Mouse (Mus musculus) hindbrain, embryonic 16.5 days (tissue): ENCODE measurements at regions not wholly inside any gene's neighbourhood (a gene's known extent, or its start where the extent isn't known, plus 50 kb on each side); places are given as distances from the start of the nearest gene placed in this dataset.

Experiments used
- ATAC-seq: fragments of 200-750 bp; cut with Nextera tagmentation; 2 replicates; pipeline ENCODE4 v1.8.0; 2017; ENCODE audit warnings: moderate TSS enrichment, moderate library complexity
- H3K27ac ChIP-seq: fragments of 300-500 bp; sonication (generic); 2 replicates; pipeline ENCODE4 v1.5.1; 2014; ENCODE audit warnings: low read depth, mild to moderate bottlenecking, control low read depth, low read length, moderate library complexity
- H3K27me3 ChIP-seq: fragments of 300-500 bp; sonication (generic); replicated peaks from 2 replicates; pipeline ENCODE4 v1.6.1; 2014; ENCODE audit warnings: low read length; ENCODE audit not compliant: control insufficient read depth, insufficient read depth
- H3K36me3 ChIP-seq: fragments of 300-500 bp; sonication (generic); 2 replicates; pipeline ENCODE4 v1.6.1; 2014; ENCODE audit warnings: mild to moderate bottlenecking, low read length, moderate library complexity, mixed read lengths; ENCODE audit not compliant: control insufficient read depth, insufficient read depth
- H3K4me1 ChIP-seq: fragments of 300-500 bp; sonication (generic); 2 replicates; pipeline ENCODE4 v1.6.1; 2014; ENCODE audit warnings: low read depth, low read length; ENCODE audit not compliant: control insufficient read depth, insufficient read depth
- H3K4me2 ChIP-seq: fragments of 300-500 bp; sonication (generic); 2 replicates; pipeline ENCODE4 v1.6.1; 2014; ENCODE audit warnings: mild to moderate bottlenecking, low read length, control low read depth, moderate library complexity
- H3K4me3 ChIP-seq: fragments of 300-500 bp; sonication (generic); 2 replicates; pipeline ENCODE4 v1.5.1; 2014; ENCODE audit warnings: mild to moderate bottlenecking, low read length, control low read depth, moderate library complexity
- H3K9ac ChIP-seq: fragments of 300-500 bp; sonication (generic); 2 replicates; pipeline ENCODE4 v1.6.1; 2014; ENCODE audit warnings: low read depth, mild to moderate bottlenecking, control low read depth, low read length, moderate library complexity
- H3K9me3 ChIP-seq: fragments of 300-500 bp; sonication (generic); 2 replicates; pipeline ENCODE4 v1.6.1; 2014; ENCODE audit warnings: mild to moderate bottlenecking, low read length, moderate library complexity; ENCODE audit not compliant: control insufficient read depth
- WGBS: fragments of 180-500 bp; shearing (Covaris S2); extraction: QIAGEN DNeasy Blood & Tissue Kit; methylation state at CpG from one replicate; pipeline ENCODE4 v1.1.7; 2014; 5-methylcytosine and 5-hydroxymethylcytosine counted together

DNA sequence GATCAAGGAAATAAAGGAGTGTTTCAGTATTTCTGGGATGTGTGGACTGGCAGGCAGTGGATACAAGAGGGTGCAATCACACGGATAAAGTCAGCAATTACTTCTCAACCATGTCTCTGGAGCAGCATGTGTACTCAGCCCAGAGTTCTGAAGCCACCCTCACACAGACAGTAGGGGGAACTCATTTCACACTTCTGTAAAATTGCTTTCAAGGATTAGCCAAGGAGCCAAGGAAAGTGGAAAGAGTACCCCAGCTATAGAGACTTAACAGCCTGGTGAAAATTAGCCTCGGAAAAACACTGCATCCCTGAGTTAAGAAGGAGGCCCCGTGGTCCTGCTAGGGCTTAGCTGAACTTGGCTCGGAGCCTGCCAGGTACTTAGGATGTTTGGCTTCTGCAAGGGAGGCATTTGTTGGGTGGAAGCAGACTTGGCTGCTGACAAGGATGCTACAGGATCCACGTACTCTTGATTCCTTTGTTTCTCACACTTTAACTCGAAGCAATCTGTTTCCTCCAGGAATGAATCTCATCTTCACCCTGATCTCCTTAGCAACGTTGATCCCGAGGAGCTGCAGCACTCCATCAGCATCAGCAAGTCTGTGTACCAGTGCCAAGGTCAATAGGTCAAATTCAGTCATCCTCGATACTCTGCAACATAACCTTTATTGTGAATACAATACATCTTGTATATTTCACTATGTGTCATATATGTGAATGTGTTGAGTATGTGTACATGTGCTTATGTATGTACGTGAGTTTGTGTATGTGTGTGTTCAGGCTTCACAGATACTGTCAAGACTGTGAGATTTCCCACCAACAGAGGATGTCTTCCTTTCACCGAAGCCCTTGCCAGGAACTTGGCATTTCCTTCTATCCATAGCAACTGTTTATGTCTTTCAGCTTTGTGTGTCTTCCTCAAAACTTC is 326.8 kb downstream of the 1700129C05Rik start:
- H3K4me3 ChIP-seq = no peak overlapping the region
- H3K9ac ChIP-seq = no peak overlapping the region
- H3K4me1 ChIP-seq = 0 out of 2 replicates have a peak, but pooled peaks cover 2% of the 10 kb centered on the region
- no peak overlapping the region; the same call in 1 of the 2 replicates for H3K27ac ChIP-seq
- WGBS = 61% methylated on average over 11 of the region's 11 CpGs
- no peak overlapping the region for H3K4me2 ChIP-seq
- ATAC-seq = 0 out of 2 replicates have a peak, but pooled peaks have one; percentile 14
- H3K27me3 ChIP-seq = no peaks in the 10 kb centered on the region
- H3K36me3 ChIP-seq = no peaks in the 10 kb centered on the region
- H3K9me3 ChIP-seq = no peaks in the 10 kb centered on the region

DNA sequence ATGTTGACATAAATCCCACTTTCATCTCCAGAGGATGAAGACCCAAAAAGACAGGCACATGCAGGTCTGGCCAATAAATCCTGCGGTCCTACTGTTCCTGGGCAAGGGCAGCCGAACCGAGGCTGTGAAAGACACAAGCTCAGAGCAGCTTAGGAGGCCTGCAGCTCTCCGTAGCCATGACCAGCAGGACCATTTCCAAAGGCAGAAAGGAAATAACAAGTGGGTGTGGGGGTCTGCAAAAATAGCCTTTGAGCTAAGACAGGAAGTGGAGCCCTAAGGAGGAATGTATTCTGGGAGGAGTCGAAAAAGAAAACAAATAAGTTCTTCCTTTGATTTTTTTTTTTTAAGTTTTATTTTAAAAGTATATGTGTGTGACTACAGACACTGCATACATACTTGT is 330.1 kb downstream of the 1700129C05Rik start:
- Histone ChIP-seq H3K4me1 (0 out of 2 replicates have a peak, but pooled peaks cover 2% of the 10 kb centered on the region), H3K27ac (no peak overlapping the region), H3K9ac (no peak overlapping the region), H3K9me3 (no peaks in the 10 kb centered on the region), H3K36me3 (no peaks in the 10 kb centered on the region), H3K4me3 (no peak overlapping the region), H3K4me2 (no peak overlapping the region), H3K27me3 (no peaks in the 10 kb centered on the region)
- WGBS = 77% methylated on average over 5 of the region's 5 CpGs
- no peak for ATAC-seq

DNA sequence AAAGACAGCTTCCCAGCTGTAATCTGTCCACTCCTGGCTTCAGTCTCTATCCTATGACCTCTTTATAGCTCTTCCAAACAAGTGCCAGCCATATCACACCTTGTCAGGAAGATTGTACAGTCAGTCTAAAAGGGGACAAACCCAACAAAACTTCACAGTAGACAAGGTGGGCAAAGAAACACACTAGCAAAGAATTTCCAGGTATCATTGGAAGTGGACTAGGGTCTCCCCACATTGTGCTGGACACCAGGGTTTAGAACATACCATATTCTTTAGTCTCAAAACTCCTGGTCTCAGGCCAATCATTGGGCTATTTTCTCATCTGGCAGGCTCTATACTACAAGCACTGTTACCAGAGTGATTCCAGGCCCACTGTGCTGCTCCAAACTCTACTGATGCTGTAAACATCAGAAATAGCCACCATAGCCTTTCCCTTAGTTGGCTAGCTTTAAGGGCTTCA is 341.3 kb downstream of the 1700129C05Rik start:
- Histone ChIP-seq H3K27me3 (no peaks in the 10 kb centered on the region), H3K27ac (no peak overlapping the region), H3K4me1 (no peaks in the 10 kb centered on the region), H3K9me3 (no peaks in the 10 kb centered on the region), H3K4me3 (no peak overlapping the region), H3K9ac (no peak overlapping the region), H3K4me2 (no peak overlapping the region), H3K36me3 (no peaks in the 10 kb centered on the region)
- ATAC-seq = no peak

DNA sequence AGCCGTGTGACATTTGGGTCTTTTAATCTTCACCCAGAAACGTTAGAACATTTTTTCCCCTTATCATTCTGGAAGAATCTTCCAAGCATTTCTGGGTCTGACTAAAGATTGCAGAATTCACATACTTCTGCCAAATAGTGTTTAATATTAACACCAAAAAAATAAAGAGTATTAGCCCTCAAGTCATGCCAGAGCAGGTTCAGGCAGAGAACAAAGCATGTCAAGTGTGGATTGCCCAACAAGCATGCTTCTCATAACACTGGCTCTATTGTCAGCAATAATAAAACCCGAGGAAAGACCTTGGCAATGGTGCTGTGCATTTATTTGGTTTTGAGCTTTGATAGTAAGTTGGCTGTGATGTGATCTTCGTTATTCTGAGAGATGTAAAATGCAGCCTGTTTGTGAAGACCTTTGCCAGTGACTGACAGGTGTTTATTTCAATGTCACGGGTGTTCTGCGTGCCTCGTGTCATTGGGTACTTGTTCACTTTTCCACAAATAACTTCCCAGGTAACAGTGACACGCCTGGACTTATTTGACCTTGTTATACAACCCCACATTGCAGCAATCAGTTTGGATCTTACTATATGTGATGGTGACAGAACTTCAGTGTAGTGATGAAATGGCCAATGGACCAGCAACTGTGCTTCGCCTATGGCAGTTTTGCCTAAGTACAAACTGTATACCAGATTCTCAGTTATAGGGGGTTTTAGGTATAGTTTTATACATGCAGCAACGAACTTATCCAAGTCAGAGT is 354.3 kb downstream of the 1700129C05Rik start:
- no peaks in the 10 kb centered on the region for H3K9me3 ChIP-seq
- no peaks in the 10 kb centered on the region for H3K4me1 ChIP-seq
- no peaks in the 10 kb centered on the region for H3K36me3 ChIP-seq
- H3K27me3 ChIP-seq = no peaks in the 10 kb centered on the region
- 83% methylated on average over 10 of the region's 10 CpGs for WGBS
- H3K9ac ChIP-seq = no peak overlapping the region
- no peak overlapping the region for H3K27ac ChIP-seq
- no peak overlapping the region for H3K4me2 ChIP-seq
- no peak for ATAC-seq
- H3K4me3 ChIP-seq = no peak overlapping the region

DNA sequence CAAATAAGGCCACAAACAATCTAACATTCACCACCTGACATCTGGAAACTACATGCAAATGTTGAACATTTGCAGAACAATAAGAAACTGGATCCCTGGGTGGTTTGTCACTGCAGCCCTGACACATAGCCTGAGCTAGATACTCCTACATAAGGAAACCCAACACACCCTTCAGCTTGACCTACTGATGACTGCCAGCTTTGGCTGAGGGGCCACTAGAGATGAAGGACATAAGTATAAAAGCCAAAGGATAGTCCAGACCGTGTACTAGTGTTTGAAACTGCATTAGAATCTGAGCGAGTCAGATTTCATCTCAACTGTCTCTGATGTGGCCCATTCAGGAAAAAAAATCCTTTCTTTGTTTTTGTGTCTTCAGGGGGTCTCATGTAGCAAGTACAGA is 355.1 kb downstream of the 1700129C05Rik start:
- H3K9me3 ChIP-seq = no peaks in the 10 kb centered on the region
- no peak overlapping the region for H3K4me2 ChIP-seq
- H3K4me1 ChIP-seq = no peaks in the 10 kb centered on the region
- 60% methylated on average over 2 of the region's 2 CpGs for WGBS
- no peak overlapping the region for H3K27ac ChIP-seq
- ATAC-seq = no peak
- H3K36me3 ChIP-seq = no peaks in the 10 kb centered on the region
- H3K4me3 ChIP-seq = no peak overlapping the region
- H3K27me3 ChIP-seq = no peaks in the 10 kb centered on the region
- H3K9ac ChIP-seq = no peak overlapping the region

DNA sequence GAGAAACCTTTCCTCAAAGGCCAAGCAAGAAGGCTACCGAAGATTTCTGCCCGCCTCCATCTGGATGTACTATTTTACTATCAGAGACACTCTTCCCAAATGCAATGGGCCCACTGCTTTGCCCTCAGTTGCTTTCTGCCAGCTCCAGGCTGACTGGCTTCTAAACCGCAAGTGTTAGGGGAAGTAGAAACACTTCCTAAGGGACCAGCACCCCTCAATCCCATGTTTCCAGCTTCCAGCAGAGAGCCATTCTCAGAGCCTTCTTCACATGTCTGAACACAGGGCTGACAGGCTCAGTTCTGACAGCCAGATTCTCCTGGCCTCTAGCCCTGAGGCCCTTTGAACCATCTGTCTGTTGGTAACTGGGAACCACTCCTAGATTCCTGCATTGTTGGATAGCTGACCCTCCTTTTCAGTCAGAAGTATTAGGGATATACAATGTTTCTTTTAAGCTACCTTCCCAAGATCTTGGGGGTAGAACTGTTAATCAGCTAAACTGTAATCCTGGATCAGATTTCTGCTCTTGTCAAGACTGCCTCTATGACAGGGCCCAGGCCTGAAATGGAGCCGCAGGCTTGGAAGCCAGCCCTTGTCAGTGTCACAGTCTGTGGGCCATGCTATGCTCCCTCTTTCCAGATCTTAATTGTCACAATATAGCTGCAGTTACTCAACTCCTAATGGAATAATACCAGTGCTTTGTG is 355.8 kb downstream of the 1700129C05Rik start:
- Histone ChIP-seq H3K9me3 (no peaks in the 10 kb centered on the region), H3K27me3 (no peaks in the 10 kb centered on the region), H3K27ac (no peak overlapping the region), H3K4me2 (no peak overlapping the region), H3K4me3 (no peak overlapping the region), H3K9ac (no peak overlapping the region), H3K36me3 (no peaks in the 10 kb centered on the region), H3K4me1 (no peaks in the 10 kb centered on the region)
- ATAC-seq = peak; percentile 70; the same call in 1 of the 2 replicates
- WGBS = 91% methylated on average over 4 of the region's 4 CpGs

DNA sequence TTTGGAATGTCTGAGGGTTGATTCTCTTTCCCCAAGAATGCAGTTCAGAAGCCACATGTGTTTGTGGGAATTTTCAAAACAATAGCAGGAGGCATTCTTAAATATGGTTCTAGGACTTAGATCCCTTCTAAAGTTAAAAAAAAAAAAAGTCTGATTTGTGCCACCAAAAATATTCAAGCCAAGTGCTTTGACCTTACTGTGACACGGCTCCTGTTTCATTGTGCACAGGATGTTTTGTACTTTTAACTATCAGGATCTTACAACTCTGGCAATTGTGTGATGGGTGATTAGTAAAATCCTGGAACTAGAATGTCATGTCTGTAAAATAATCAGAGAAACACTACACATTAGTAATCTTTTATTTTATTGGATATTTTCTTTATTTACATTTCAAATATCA is 359.5 kb downstream of the 1700129C05Rik start:
- H3K9me3 ChIP-seq = no peaks in the 10 kb centered on the region
- no peaks in the 10 kb centered on the region for H3K36me3 ChIP-seq
- no peak overlapping the region for H3K27ac ChIP-seq
- no peaks in the 10 kb centered on the region for H3K4me1 ChIP-seq
- no peak overlapping the region for H3K9ac ChIP-seq
- H3K4me2 ChIP-seq = no peak overlapping the region
- WGBS = 56% methylated on average over 1 of the region's 1 CpGs
- ATAC-seq = no peak
- no peaks in the 10 kb centered on the region for H3K27me3 ChIP-seq
- H3K4me3 ChIP-seq = no peak overlapping the region

DNA sequence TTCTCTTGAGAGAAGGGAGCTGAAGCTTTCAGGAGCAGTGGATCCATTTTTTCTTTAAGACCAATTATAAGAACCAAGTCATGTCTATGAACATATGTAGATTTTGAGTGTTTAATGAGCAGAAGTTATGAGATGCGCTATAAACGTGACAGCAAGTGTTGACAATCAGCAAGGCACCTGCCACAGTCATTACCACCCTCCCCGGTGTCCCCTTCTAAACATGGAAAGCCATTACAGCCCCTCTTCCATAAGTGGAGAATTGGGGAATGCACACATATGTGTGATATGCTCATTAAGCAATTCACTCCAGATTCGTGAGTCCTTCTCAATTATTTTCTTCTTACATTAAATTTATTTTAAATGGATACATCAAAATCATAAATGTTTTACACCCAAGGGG is 362.4 kb downstream of the 1700129C05Rik start:
- H3K4me3 ChIP-seq = no peak overlapping the region
- H3K27ac ChIP-seq = no peak overlapping the region
- no peak for ATAC-seq
- no peaks in the 10 kb centered on the region for H3K36me3 ChIP-seq
- H3K4me2 ChIP-seq = no peak overlapping the region
- no peaks in the 10 kb centered on the region for H3K27me3 ChIP-seq
- H3K4me1 ChIP-seq = no peaks in the 10 kb centered on the region
- WGBS = 64% methylated on average over 4 of the region's 4 CpGs
- H3K9me3 ChIP-seq = no peaks in the 10 kb centered on the region
- H3K9ac ChIP-seq = no peak overlapping the region

DNA sequence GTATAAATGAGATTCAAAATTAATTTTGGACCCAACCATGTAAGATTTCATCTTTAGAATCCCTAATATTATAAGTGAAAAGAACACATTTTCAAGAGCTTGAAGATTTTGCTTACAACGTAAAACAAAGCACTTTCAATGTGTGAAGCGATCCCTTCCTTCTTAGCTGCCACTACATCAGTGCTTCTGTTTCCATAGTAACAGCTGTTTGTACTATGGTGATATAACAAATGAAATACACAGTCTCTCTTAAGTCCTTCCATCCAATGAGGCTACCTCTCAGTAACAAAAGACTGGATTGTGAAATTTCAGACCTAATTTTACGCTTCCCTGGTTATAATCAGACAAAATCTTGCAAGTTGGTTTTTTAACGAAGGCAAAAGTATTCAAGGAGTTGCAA is 364.0 kb downstream of the 1700129C05Rik start:
- ATAC-seq = peak; percentile 85
- Histone ChIP-seq H3K4me1 (no peaks in the 10 kb centered on the region), H3K4me2 (no peak overlapping the region), H3K9ac (no peak overlapping the region), H3K27me3 (no peaks in the 10 kb centered on the region), H3K27ac (no peak overlapping the region), H3K36me3 (no peaks in the 10 kb centered on the region), H3K4me3 (no peak overlapping the region), H3K9me3 (no peaks in the 10 kb centered on the region)
- 43% methylated on average over 4 of the region's 4 CpGs for WGBS
